ENCODE assay signal across 6 mouse cellular contexts in genomic region chr6:124547979-124548378, GRCm38 (mm10). TPM values are rescaled to one million over a fixed set of nuclear protein-coding genes. Genes with fewer than 3 reads are reported as not detected.
"Had no signal": no experiment of that assay in that cellular context is flagged by ENCODE, and none has a peak within 500 bp of the region (broad histone marks: within the 10 kb centered on the region; RNA-seq: fewer than 3 reads in every experiment).

No protein-coding gene starts in this region.

RNA-seq across cellular contexts. Expression of gene C1s1, which starts 5.8 kb away (rescaled TPM):
- total RNA-seq: hematopoietic stem cell, adult 5-6 weeks had no signal

RNA-seq across cellular contexts. Expression of gene C1rb, which starts 22.1 kb away (rescaled TPM):
- total RNA-seq: hematopoietic stem cell, adult 5-6 weeks; hindbrain, postnatal 0 days; layer of hippocampus, adult 2 months; layer of hippocampus, adult 8-10 months; layer of hippocampus, postnatal 14 days; layer of hippocampus, postnatal 25 days had no signal
